Mouse (Mus musculus) right cerebral cortex, postnatal 10 days (tissue): Measurements from ENCODE around the gene Mxi1.

ENCODE experiments used
- DNase-seq, 2 experiments: peaks; one replicate each; pipeline ENCODE4 v3.0.0; 2021; ENCODE audit warnings: low spot score in 2 of 2

The Mxi1 gene

GRCm38 (mm10) chr19:53422358-53423308 is 112.3 kb downstream of the Mxi1 start:
- DNase-seq: no peak

- no peak for DNase-seq
Measured at GRCm38 (mm10) chr19:53423341-53423753, 113.0 kb downstream of the Mxi1 start.

- DNase-seq: no peak
Measured at GRCm38 (mm10) chr19:53423816-53424465, 113.6 kb downstream of the Mxi1 start.

- DNase-seq: no peak
Measured at GRCm38 (mm10) chr19:53424629-53425028, 114.3 kb downstream of the Mxi1 start.
